Mouse (Mus musculus): ENCODE data around the gene Cxcl17. TPM values are rescaled to one million over a fixed set of nuclear protein-coding genes. Genes with fewer than 3 reads are reported as not detected.
"Not testable (repeated sequence)": the region's sequence is repeated elsewhere in the genome, so short reads cannot be mapped to it uniquely, and the experiment has no call there.

The Cxcl17 gene
- polyA plus RNA-seq, 1 experiment from 2014 or later: 1.0 TPM

DNA sequence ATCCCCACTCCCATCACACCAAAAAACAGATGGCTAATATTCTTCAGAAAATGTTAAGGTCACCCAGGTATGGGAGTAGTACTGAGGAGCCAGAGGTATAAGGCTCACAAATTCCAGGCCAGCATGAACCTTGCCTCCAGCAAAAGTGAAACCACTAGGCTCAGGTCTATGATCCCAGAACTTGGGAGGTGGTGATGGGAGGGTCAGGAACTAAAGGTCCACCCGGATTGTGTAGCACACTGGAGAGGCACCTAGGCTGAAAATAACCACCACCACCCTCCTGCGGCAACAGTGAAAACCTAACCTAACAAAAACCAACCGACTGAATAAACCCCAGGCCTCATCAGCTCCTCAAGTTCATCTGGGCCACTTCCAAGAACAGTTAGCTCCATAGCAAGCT lies 15.6 kb upstream of the Cxcl17 start:
- Histone ChIP-seq H3K4me2 (ENCODE audit: low read length) (no peak overlapping the region), H3K4me3 (ENCODE audit: low read depth, low read length) (no peak overlapping the region), H3K27ac (ENCODE audit: low read length) (no peak overlapping the region), H3K9ac (ENCODE audit: low read depth, low read length) (no peak overlapping the region), H3K9me3 (replicated peaks; ENCODE audit: control insufficient read depth, low read length, poor library complexity, severe bottlenecking) (no peaks in the 10 kb centered on the region), H3K27me3 (ENCODE audit: control insufficient read depth, insufficient read depth, low read depth, low read length) (no peaks in the 10 kb centered on the region), H3K4me1 (ENCODE audit: control insufficient read depth, insufficient read depth, low read length) (0 out of 2 replicates have a peak, but pooled peaks cover 2% of the 10 kb centered on the region), H3K36me3 (ENCODE audit: control insufficient read depth, insufficient read depth, low read length) (no peaks in the 10 kb centered on the region)
- 87% methylated on average over 3 of the region's 3 CpGs for WGBS
- ATAC-seq: no peak

DNA sequence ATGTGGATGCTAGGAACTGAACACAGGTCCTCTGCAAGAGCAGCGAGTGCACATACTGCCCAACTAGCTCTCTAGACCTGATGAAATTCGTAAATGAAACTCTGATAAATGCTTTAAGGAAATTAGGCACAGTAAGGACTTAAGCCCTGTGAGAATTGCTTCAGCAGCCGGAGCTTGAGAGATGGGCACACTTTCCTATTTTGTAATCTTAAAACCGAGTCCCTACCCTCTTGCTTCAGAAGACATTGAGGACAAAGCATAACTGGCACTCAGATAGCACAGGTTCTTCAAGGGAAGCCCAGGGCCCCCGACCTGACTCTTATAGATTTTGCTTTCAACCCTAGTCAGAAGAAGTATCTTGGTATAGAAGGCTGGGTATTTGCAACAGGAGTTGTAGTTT lies 14.5 kb upstream of the Cxcl17 start:
- ATAC-seq: no peak
- no peak overlapping the region for H3K27ac ChIP-seq (ENCODE audit: low read length)
- H3K36me3 ChIP-seq (ENCODE audit: control insufficient read depth, insufficient read depth, low read length): no peaks in the 10 kb centered on the region
- 80% methylated on average over 5 of the region's 5 CpGs for WGBS
- H3K27me3 ChIP-seq (ENCODE audit: control insufficient read depth, insufficient read depth, low read depth, low read length): no peaks in the 10 kb centered on the region
- no peak overlapping the region for H3K9ac ChIP-seq (ENCODE audit: low read depth, low read length)
- H3K9me3 ChIP-seq (replicated peaks; ENCODE audit: control insufficient read depth, low read length, poor library complexity, severe bottlenecking): no peaks in the 10 kb centered on the region
- H3K4me1 ChIP-seq (ENCODE audit: control insufficient read depth, insufficient read depth, low read length): no peaks in the 10 kb centered on the region
- H3K4me3 ChIP-seq (ENCODE audit: low read depth, low read length): no peak overlapping the region
- no peak overlapping the region for H3K4me2 ChIP-seq (ENCODE audit: low read length)

DNA sequence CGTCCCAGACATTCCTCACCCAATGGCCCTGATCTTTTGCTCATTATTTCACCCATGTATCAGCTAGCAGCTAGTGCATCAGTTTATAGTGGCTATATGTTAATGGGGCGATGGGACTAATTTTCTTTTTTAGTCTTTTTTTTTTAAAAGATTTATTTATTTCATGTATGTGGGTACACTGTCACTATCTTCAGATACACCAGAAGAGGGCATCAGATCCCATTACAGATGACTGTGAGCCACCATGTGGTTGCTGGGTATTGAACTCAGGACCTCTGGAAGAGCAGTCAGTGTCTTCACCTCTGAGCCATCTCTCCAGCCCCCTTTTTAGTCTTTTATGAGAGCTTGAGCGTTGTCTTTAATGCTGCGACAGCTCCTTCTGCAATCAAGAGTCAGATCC lies 13.7 kb upstream of the Cxcl17 start:
- 87% methylated on average over 4 of the region's 4 CpGs for WGBS
- not testable (repeated sequence) for H3K9ac ChIP-seq (ENCODE audit: low read depth, low read length); H3K27me3 ChIP-seq (ENCODE audit: control insufficient read depth, insufficient read depth, low read depth, low read length); ATAC-seq; H3K4me3 ChIP-seq (ENCODE audit: low read depth, low read length); H3K9me3 ChIP-seq (replicated peaks; ENCODE audit: control insufficient read depth, low read length, poor library complexity, severe bottlenecking); H3K27ac ChIP-seq (ENCODE audit: low read length); H3K36me3 ChIP-seq (ENCODE audit: control insufficient read depth, insufficient read depth, low read length); H3K4me2 ChIP-seq (ENCODE audit: low read length); H3K4me1 ChIP-seq (ENCODE audit: control insufficient read depth, insufficient read depth, low read length)

DNA sequence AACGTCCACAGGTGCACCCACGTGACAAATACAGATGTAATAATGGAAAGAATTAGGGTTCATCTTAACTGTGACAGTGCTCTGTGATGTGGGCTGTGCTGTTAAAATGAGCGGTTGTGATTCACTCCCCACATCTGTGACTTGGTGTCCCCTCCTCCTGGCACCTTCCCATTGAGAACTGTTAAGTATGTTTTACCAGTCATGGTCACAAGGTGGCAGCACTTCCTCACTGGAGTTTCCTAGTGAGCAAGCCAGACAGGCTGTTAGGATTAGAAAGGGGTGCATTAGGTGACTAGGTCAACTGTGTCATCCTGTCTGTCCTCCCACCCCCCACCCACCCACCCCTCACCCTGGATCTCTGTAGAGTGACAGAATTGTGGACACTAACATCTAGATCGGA lies 11.7 kb upstream of the Cxcl17 start:
- Histone ChIP-seq H3K9me3 (replicated peaks; ENCODE audit: control insufficient read depth, low read length, poor library complexity, severe bottlenecking) (no peaks in the 10 kb centered on the region), H3K4me3 (ENCODE audit: low read depth, low read length) (no peak overlapping the region), H3K9ac (ENCODE audit: low read depth, low read length) (no peak overlapping the region), H3K27me3 (ENCODE audit: control insufficient read depth, insufficient read depth, low read depth, low read length) (no peaks in the 10 kb centered on the region), H3K36me3 (ENCODE audit: control insufficient read depth, insufficient read depth, low read length) (no peaks in the 10 kb centered on the region), H3K4me1 (ENCODE audit: control insufficient read depth, insufficient read depth, low read length) (no peaks in the 10 kb centered on the region), H3K4me2 (ENCODE audit: low read length) (no peak overlapping the region), H3K27ac (ENCODE audit: low read length) (no peak overlapping the region)
- WGBS: 34% methylated on average over 4 of the region's 4 CpGs
- peak; percentile 67 for ATAC-seq

DNA sequence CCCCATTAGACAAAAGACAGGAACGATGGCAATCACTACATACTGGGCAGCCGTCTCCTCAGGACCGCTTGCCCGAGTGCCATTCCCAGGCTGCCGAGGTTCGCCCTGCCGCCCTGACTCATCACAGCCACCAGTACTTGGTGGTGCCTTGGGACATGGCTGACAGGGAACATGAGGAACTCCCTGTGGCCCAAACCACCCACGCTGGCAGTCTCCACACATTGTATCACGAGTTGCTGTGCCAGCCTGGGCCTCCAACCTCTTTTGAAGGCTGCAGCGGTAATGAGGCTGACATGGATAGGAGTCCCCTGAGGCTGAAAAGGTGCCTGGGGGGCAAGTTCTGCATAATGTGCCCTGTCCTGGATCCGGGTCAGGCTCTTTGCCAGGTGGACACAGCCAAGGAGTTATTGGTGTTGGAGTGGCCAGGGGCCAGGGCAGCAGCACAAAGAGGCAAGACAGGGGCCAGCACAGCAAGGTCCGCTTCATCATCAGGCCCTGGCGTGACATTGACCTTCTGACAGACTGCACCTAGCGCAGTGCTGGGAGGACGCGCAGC lies 9.7 kb upstream of the Cxcl17 start:
- Histone ChIP-seq H3K4me1 (ENCODE audit: control insufficient read depth, insufficient read depth, low read length) (no peaks in the 10 kb centered on the region), H3K27ac (ENCODE audit: low read length) (no peak overlapping the region), H3K9me3 (replicated peaks; ENCODE audit: control insufficient read depth, low read length, poor library complexity, severe bottlenecking) (no peaks in the 10 kb centered on the region), H3K9ac (ENCODE audit: low read depth, low read length) (no peak overlapping the region), H3K4me3 (ENCODE audit: low read depth, low read length) (no peak overlapping the region), H3K4me2 (ENCODE audit: low read length) (no peak overlapping the region), H3K36me3 (ENCODE audit: control insufficient read depth, insufficient read depth, low read length) (no peaks in the 10 kb centered on the region), H3K27me3 (ENCODE audit: control insufficient read depth, insufficient read depth, low read depth, low read length) (no peaks in the 10 kb centered on the region)
- no peak for ATAC-seq
- WGBS: 73% methylated on average over 16 of the region's 16 CpGs

DNA sequence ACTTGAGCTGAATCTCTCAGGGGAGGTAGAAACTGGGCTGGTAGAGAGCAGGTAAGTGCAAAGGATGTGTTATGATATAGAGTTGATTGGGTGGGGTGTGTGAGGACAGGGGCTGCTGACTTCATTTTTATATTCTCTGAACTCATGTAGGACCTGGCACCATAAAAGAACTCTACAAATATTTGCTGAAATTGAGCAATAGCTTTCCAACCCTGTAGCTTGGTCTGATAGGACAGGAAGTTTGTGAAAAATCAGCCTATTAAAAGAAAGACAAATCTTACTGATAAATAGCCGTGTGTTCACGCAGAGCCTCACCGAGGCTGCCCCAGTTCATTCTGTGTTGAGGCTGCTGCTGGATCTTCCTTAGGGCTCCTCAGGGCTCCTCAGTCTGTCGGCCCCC lies 7.3 kb upstream of the Cxcl17 start:
- no peak overlapping the region for H3K4me3 ChIP-seq (ENCODE audit: low read depth, low read length)
- WGBS: 92% methylated on average over 4 of the region's 4 CpGs
- no peak for ATAC-seq
- no peaks in the 10 kb centered on the region for H3K36me3 ChIP-seq (ENCODE audit: control insufficient read depth, insufficient read depth, low read length)
- H3K27me3 ChIP-seq (ENCODE audit: control insufficient read depth, insufficient read depth, low read depth, low read length): no peaks in the 10 kb centered on the region
- no peaks in the 10 kb centered on the region for H3K4me1 ChIP-seq (ENCODE audit: control insufficient read depth, insufficient read depth, low read length)
- H3K9me3 ChIP-seq (replicated peaks; ENCODE audit: control insufficient read depth, low read length, poor library complexity, severe bottlenecking): no peaks in the 10 kb centered on the region
- no peak overlapping the region for H3K9ac ChIP-seq (ENCODE audit: low read depth, low read length)
- no peak overlapping the region for H3K27ac ChIP-seq (ENCODE audit: low read length)
- no peak overlapping the region for H3K4me2 ChIP-seq (ENCODE audit: low read length)

DNA sequence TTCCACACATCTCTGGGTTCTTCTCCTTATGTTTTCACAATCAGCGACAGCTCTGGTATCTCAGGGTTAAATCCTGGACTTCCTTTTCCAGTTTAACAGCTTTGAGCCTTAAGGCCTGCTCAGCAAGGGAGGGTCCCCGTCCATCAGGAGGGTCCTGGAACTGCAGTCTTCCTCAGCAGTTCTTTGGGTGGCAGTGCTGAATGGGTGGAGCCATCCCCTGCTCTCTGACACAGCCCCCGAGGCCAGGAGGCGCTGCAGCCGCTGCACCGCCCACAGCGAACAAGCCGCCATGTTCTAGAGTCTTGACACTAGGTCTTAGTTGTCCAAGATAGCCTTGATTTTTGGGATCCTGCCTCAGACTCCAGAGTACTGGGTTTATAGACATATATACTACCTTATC lies 6.8 kb upstream of the Cxcl17 start:
- H3K9me3 ChIP-seq (replicated peaks; ENCODE audit: control insufficient read depth, low read length, poor library complexity, severe bottlenecking): no peaks in the 10 kb centered on the region
- no peak overlapping the region for H3K9ac ChIP-seq (ENCODE audit: low read depth, low read length)
- 79% methylated on average over 8 of the region's 8 CpGs for WGBS
- no peak for ATAC-seq
- no peaks in the 10 kb centered on the region for H3K27me3 ChIP-seq (ENCODE audit: control insufficient read depth, insufficient read depth, low read depth, low read length)
- no peaks in the 10 kb centered on the region for H3K36me3 ChIP-seq (ENCODE audit: control insufficient read depth, insufficient read depth, low read length)
- H3K4me2 ChIP-seq (ENCODE audit: low read length): no peak overlapping the region
- no peak overlapping the region for H3K4me3 ChIP-seq (ENCODE audit: low read depth, low read length)
- H3K4me1 ChIP-seq (ENCODE audit: control insufficient read depth, insufficient read depth, low read length): no peaks in the 10 kb centered on the region
- no peak overlapping the region for H3K27ac ChIP-seq (ENCODE audit: low read length)

DNA sequence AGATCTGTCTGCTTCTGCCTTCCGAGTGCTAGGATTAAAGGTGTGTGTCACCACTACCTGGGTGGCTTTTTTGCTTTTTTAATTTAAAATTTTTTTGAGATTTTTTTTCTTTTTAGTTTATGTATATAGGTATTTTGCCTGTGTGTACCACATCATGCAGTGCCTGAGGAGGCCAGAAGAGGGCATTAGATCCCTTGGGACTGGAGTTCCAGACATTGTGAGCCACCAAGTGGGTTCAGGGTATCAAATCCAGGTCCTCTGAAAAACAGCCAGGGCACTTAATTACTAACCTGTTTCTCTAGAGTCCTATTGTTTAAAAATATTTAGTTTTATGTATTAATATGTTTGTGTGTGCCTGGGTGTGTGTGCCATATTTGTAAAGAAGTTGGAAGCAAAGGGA lies 4.9 kb upstream of the Cxcl17 start:
- no peaks in the 10 kb centered on the region for H3K4me1 ChIP-seq (ENCODE audit: control insufficient read depth, insufficient read depth, low read length)
- H3K9me3 ChIP-seq (replicated peaks; ENCODE audit: control insufficient read depth, low read length, poor library complexity, severe bottlenecking): no peaks in the 10 kb centered on the region
- H3K27ac ChIP-seq (ENCODE audit: low read length): no peak overlapping the region
- H3K4me2 ChIP-seq (ENCODE audit: low read length): no peak overlapping the region
- H3K27me3 ChIP-seq (ENCODE audit: control insufficient read depth, insufficient read depth, low read depth, low read length): no peaks in the 10 kb centered on the region
- no peaks in the 10 kb centered on the region for H3K36me3 ChIP-seq (ENCODE audit: control insufficient read depth, insufficient read depth, low read length)
- no peak overlapping the region for H3K4me3 ChIP-seq (ENCODE audit: low read depth, low read length)
- 68% methylated on average over 1 of the region's 1 CpGs for WGBS
- no peak overlapping the region for H3K9ac ChIP-seq (ENCODE audit: low read depth, low read length)
- no peak for ATAC-seq

DNA sequence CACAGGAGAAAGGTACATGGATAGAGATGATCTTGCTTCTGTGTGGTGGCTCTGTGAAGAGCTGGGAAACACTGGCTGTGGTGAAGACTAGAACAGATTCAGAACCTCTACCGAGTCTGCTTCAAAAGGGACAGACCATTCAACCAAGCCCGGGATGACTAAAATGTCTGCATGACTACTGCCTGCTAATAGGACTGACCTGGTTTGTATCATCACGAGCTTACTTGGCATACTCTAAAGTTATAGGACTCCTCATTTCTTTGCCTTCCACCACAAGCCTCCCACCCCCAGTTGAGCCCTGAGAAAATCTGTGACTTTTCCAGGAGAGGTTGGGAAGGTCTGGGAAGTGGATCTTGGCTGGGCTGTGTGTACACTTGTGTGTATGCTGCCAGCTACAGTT lies 825 bp downstream of the Cxcl17 start:
- Histone ChIP-seq H3K27ac (ENCODE audit: low read length) (no peak overlapping the region), H3K4me3 (ENCODE audit: low read depth, low read length) (no peak overlapping the region), H3K27me3 (ENCODE audit: control insufficient read depth, insufficient read depth, low read depth, low read length) (no peaks in the 10 kb centered on the region), H3K36me3 (ENCODE audit: control insufficient read depth, insufficient read depth, low read length) (no peaks in the 10 kb centered on the region), H3K4me1 (ENCODE audit: control insufficient read depth, insufficient read depth, low read length) (no peaks in the 10 kb centered on the region), H3K9me3 (replicated peaks; ENCODE audit: control insufficient read depth, low read length, poor library complexity, severe bottlenecking) (no peaks in the 10 kb centered on the region), H3K4me2 (ENCODE audit: low read length) (no peak overlapping the region), H3K9ac (ENCODE audit: low read depth, low read length) (no peak overlapping the region)
- ATAC-seq: no peak
- 91% methylated on average over 3 of the region's 3 CpGs for WGBS

All from midbrain, embryonic 16.5 days (tissue).